Mouse (Mus musculus) left cerebral cortex, postnatal 4 days (tissue): Measurements from ENCODE around the gene Zfp655. TPM values are rescaled to one million over a fixed set of nuclear protein-coding genes. Genes with fewer than 3 reads are reported as not detected.
"Not testable (repeated sequence)": the region's sequence is repeated elsewhere in the genome, so short reads cannot be mapped to it uniquely, and the experiment has no call there.

Experiments used
- DNase-seq: peaks from one replicate; pipeline ENCODE4 v3.0.0-alpha.2; 2022
- intact Hi-C: fragments of 180-260 bp; cut with DNase I; formaldehyde crosslinking; loops from one replicate; pipeline ENCODE4 v1.15.1; 2025
- total RNA-seq, 2 experiments: library from RNA; stranded (reverse); gene quantifications; 2 replicates each; pipeline ENCODE4 v1.2.3; 2021

Zfp655 gene
- total RNA-seq: 10 to 100 TPM; 25.5 to 28.9 TPM

GRCm38 (mm10) chr5:145231367-145231871 lies at the start of gene Zfp655:
Gene Zfp655, plus strand, starts transcription at chr5:145231715.
- intact Hi-C loops: no loop called here
- peak; percentile 96 for DNase-seq

DNA sequence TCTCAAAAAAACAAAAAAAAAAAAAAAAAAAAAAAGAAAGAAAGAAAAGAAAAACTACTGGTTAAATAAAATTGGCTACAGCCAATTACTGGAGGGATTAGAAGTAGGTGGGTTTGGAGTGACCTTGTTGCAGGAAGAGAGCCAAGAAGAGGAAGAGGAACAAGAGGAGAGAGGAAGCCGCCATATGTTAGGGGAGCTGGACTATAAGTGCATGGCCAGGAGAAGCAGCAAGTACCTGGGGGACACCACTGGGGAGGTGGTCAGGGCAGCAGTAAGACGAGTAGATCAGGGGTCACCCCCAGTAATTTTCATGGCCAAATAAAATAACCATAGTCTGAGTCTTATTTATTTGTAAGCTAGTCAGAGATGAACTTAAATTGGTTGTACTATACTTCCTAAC lies 46.3 kb upstream of the Zfp655 start:
- no peak for DNase-seq
- intact Hi-C loops: no loop called here

DNA sequence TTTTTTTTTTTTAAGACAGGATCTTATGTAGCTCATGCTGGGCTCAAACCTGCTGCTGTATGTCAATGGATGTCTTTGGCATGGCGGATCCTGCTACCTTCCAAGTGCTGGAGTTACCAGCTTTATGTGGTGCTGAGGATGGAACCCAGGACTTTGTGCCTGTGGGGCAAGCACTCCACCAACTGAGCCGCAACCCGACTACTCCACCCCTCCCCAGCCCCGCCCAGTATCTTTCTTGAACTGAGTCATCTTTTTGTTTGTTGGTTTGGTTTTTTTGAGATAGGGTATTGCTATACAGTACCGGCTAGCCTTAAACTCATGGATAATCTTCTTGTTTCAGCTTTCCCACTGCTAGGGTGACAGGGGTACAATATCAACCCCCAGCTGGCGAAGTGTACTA lies 42.1 kb upstream of the Zfp655 start:
- intact Hi-C loops: no loop called here
- DNase-seq: no peak

- intact Hi-C loops: no loop called here
These were observed 41.1 kb upstream of the Zfp655 start for GRCm38 (mm10) chr5:145190373-145190772.

GRCm38 (mm10) chr5:145190875-145191798 lies 40.4 kb upstream of the Zfp655 start:
- intact Hi-C loops: no loop called here
- DNase-seq: peak; percentile 92

More at GRCm38 (mm10) chr5:145190373-145190772, 41.1 kb upstream of the Zfp655 start:
- no peak for DNase-seq

- intact Hi-C loops: no loop called here
- no peak for DNase-seq
These were observed 39.6 kb upstream of the Zfp655 start, which contains the start of gene Atp5j2 for GRCm38 (mm10) chr5:145191962-145192361. Gene Atp5j2, minus strand, starts transcription at chr5:145192062.

GRCm38 (mm10) chr5:145200387-145200786 lies 31.1 kb upstream of the Zfp655 start:
- intact Hi-C loops: no loop called here
- DNase-seq: no peak

- intact Hi-C loops: no loop called here
- DNase-seq: peak; percentile 57
These were observed 30.1 kb upstream of the Zfp655 start, which contains the start of gene Zkscan14 for GRCm38 (mm10) chr5:145201321-145201991. Gene Zkscan14, minus strand, starts transcription at chr5:145201868.

GRCm38 (mm10) chr5:145202446-145202845 lies 29.1 kb upstream of the Zfp655 start:
- DNase-seq: no peak
- intact Hi-C loops: no loop called here

GRCm38 (mm10) chr5:145203936-145204691 lies 27.4 kb upstream of the Zfp655 start, which contains the start of gene Zkscan5:
Gene Zkscan5, plus strand, starts transcription at chr5:145204562.
- intact Hi-C loops: no loop called here
- peak; percentile 99 for DNase-seq

GRCm38 (mm10) chr5:145205041-145205440 lies 26.5 kb upstream of the Zfp655 start:
- intact Hi-C loops: no loop called here

DNA sequence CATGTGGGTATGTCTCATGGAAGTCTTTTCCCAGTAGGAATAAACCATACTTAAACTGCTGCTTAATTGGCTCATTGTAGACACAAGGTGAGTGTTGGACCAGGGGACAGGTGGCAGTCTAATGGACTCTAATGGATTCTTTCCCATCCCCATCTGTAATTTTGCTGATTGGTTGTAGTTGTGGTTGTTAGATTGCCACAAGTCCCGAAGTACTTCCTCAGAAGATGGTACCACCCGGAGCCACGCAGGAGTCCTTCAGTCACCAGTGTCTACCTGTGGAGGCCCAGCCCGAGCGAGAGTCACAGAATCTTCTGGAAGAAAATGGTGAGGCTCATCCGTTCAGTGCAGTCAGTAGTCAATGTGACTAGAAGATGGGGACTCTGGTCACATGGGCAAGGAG lies 24.1 kb upstream of the Zfp655 start:
- intact Hi-C loops: no loop called here
- DNase-seq: no peak

More at GRCm38 (mm10) chr5:145205041-145205440, 26.5 kb upstream of the Zfp655 start:
- DNase-seq: no peak

GRCm38 (mm10) chr5:145207954-145208353 lies 23.6 kb upstream of the Zfp655 start:
- no peak for DNase-seq
- intact Hi-C loops: no loop called here

GRCm38 (mm10) chr5:145208391-145208790 lies 23.1 kb upstream of the Zfp655 start:
- DNase-seq, intact Hi-C loops: not testable (repeated sequence)

DNA sequence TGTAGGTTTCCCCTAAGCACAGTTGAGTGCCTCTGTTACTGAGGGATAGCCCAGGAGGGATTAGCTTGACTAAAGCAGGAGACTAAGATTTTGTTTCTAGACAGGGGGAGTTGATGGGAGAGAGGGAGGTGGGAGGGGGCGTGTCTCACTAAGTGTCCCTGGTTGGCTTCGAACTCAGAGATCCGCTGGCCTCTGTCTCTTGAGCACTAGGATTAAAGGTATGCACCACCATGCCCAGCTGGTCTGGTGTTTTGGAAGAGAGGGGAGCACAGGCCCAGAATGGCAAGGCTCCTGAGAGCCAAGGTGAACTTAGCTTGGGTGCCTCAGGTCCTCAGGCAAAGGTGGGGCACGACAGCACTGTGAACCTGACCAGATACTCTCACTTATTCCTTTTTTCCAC lies 20.2 kb upstream of the Zfp655 start:
- DNase-seq: no peak
- intact Hi-C loops: no loop called here

DNA sequence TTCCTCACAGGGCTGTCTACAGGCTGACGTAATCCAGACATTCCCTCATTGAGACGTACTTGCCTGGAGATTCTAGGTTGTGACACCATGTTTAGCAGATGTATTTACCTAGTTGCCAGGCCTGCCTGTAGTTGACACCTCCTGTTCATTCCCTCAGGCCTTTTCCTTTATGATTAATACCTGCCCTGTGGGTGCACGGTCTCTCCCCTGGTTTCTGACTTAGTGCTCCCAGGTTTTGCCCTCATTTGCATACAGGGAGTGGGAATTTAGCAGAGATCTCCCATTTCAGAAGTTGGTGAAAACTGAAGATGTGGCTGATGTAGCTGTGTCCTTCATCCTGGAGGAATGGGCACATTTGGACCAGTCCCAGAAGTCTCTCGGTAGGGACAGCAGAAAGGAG lies 19.3 kb upstream of the Zfp655 start:
- DNase-seq: no peak
- intact Hi-C loops: no loop called here

GRCm38 (mm10) chr5:145213505-145213904 lies 18.0 kb upstream of the Zfp655 start:
- intact Hi-C loops: no loop called here
- no peak for DNase-seq

- intact Hi-C loops: no loop called here
- no peak for DNase-seq
These were observed 16.8 kb upstream of the Zfp655 start for GRCm38 (mm10) chr5:145214679-145215078.

DNA sequence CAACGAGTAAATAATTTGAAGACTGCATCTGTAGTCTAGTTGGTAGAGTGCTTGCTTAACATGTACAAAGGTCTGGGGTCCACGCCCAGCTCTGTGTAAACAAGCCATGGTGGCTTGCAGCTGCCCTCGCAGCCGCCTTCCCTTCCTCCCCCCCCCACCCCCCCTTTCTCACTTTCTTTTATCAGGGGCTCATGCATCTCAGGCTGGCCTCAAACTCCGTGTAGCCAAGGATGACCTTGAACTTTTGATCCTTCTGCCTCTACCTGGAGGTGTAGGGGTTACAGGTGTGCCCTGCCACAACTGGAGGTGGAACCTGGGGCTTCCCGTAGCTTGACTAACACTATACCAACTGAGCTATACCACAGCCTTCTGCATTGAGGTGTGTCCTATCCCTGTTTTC lies 13.8 kb upstream of the Zfp655 start:
- DNase-seq: no peak
- intact Hi-C loops: no loop called here

DNA sequence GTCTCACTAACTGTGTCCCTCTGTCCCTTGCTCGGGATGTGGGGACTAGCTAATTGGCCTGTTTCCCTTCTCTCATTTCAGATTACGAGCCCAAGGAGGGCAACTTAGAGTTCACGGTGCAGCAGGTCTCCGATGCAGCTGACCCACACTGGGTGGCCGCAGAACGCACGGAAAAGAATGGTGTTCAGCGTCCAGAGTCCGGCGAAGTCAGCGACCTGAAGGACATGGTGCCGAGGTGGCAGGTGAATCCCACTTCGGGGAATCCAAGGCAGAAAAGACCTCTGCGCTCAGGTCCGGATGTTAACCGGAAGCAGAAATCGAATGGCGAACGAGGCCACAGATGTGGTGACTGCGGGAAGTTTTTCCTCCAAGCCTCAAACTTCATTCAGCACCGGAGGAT lies 13.3 kb upstream of the Zfp655 start:
- DNase-seq: no peak

GRCm38 (mm10) chr5:145218671-145219070 lies 12.8 kb upstream of the Zfp655 start:
- intact Hi-C loops: no loop called here
- DNase-seq: no peak

More for the DNA sequence above, 13.3 kb upstream of the Zfp655 start:
- intact Hi-C loops: no loop called here
